Mouse (Mus musculus) stomach, embryonic 14.5 days (tissue): ENCODE data around the gene Setd1b. TPM values are rescaled to one million over a fixed set of nuclear protein-coding genes. Genes with fewer than 3 reads are reported as not detected.
A peak's percentile ranks its signal among the peaks of the same experiment; 100 is the strongest.

Source experiments
- ATAC-seq: fragments of 200-750 bp; cut with Nextera tagmentation; 2 replicates; pipeline ENCODE4 v1.8.0; 2017; ENCODE audit warnings: low read depth, moderate TSS enrichment; ENCODE audit not compliant: insufficient number of reproducible peaks, insufficient read depth, low FRiP score
- H3K27ac ChIP-seq: fragments of 300-500 bp; sonication (generic); 2 replicates; pipeline ENCODE4 v1.5.1; 2014; ENCODE audit warnings: mild to moderate bottlenecking, low read length, moderate library complexity, mixed read lengths
- H3K27me3 ChIP-seq: fragments of 300-500 bp; sonication (generic); 2 replicates; pipeline ENCODE4 v1.6.1; 2014; ENCODE audit warnings: low read length, control low read depth, mixed read lengths; ENCODE audit not compliant: control insufficient read depth, insufficient read depth
- H3K36me3 ChIP-seq: fragments of 300-500 bp; sonication (generic); 2 replicates; pipeline ENCODE4 v1.6.1; 2014; ENCODE audit warnings: mild to moderate bottlenecking, control low read depth, low read length, moderate library complexity, mixed read lengths; ENCODE audit not compliant: control insufficient read depth, insufficient read depth
- H3K4me1 ChIP-seq: fragments of 300-500 bp; sonication (generic); 2 replicates; pipeline ENCODE4 v1.6.1; 2014; ENCODE audit warnings: low read length, control low read depth, mixed read lengths; ENCODE audit not compliant: control insufficient read depth, insufficient read depth
- H3K4me2 ChIP-seq: fragments of 300-500 bp; sonication (generic); replicated peaks from 2 replicates; pipeline ENCODE4 v1.6.1; 2014; ENCODE audit warnings: low read depth, low read length, control low read depth
- H3K4me3 ChIP-seq: fragments of 300-500 bp; sonication (generic); 2 replicates; pipeline ENCODE4 v1.5.1; 2014; ENCODE audit warnings: low read depth, low read length, control low read depth
- H3K9ac ChIP-seq: fragments of 300-500 bp; sonication (generic); replicated peaks from 2 replicates; pipeline ENCODE4 v1.6.1; 2014; ENCODE audit warnings: low read depth, mild to moderate bottlenecking, control low read depth, low read length, moderate library complexity, mixed read lengths
- H3K9me3 ChIP-seq: fragments of 300-500 bp; sonication (generic); 2 replicates; pipeline ENCODE4 v1.6.1; 2016; ENCODE audit warnings: low read depth, low read length, control low read depth; ENCODE audit not compliant: control insufficient read depth
- WGBS: fragments of 180-500 bp; shearing (Covaris S2); extraction: QIAGEN DNeasy Blood & Tissue Kit; methylation state at CpG from one replicate; pipeline ENCODE4 v1.1.7; 2014; 5-methylcytosine and 5-hydroxymethylcytosine counted together
- polyA plus RNA-seq: library from polyadenylated mRNA; unstranded; fragments of >200 nt; fragmentation: Nextera tagmentation; extraction: Ambion mirVana; gene quantifications from 2 replicates; pipeline ENCODE4 v1.2.1, GENCODE M21; 2014

Setd1b gene
- polyA plus RNA-seq, 1 experiment from 2014 or later: 12.9 TPM

DNA sequence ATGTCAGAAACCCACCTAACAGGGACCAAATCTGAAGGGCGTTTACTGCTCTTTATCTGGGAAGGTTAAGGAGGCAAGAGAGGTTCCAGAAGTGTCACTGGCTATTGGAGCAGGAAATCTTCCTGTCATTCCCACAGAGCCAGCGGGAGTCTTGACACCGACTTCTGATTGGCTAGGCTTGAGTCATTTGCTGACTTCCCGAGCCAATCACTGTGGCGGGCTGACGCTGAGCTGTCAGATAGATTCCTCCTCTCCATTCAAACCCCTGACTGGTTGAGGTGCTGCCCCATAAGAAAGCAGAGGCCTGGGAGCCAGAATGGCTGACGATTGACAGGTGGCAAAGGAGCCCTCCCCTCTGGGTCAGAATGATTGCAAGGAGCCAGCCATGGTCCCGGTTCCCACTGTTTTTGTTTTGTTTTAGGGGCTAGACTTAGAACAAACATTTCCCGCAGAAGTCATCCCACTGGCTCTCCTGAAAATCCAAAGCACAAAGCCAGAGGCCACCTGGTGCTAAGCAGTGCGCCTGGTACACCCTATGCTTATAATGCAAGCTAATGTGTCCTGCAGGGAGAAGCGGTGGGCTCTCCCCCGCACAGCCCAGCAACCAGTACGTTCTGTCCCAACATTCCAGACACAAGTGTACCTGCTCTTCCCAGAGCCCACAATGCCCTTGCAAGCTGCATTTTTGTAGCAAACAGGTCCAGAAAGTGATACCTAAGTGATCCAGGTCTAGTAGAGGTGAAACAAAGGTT is 32.4 kb upstream of the Setd1b start:
- Histone ChIP-seq H3K4me2 (no peak overlapping the region), H3K36me3 (no peaks in the 10 kb centered on the region), H3K9me3 (no peaks in the 10 kb centered on the region), H3K27me3 (no peaks in the 10 kb centered on the region), H3K27ac (no peak overlapping the region), H3K4me3 (no peak overlapping the region), H3K4me1 (0 out of 2 replicates have a peak, but pooled peaks cover 3% of the 10 kb centered on the region), H3K9ac (no peak overlapping the region)
- no peak for ATAC-seq
- 31% methylated on average over 13 of the region's 13 CpGs for WGBS

DNA sequence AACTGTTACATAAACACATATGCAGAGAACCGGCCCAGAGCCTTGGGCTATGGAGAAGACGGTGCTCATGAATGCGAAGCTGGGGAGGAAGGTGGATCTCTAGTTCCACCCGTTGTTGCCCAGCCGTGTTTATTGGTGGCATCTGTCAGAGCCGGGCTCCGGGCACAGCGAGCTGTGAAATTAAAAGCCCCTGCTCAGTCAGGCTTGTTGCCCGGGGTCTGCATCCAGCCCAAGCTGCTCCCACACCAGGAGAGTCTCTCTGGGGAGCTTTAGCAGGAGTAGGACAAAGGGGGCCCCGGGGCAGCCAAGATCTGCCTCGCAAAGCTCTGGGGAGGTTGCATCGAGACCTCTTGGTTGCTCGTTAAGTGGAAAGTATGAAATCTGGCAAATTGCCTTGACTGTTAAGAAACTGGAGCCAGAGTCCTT is 31.7 kb upstream of the Setd1b start:
- Histone ChIP-seq H3K27me3 (no peaks in the 10 kb centered on the region), H3K4me2 (no peak overlapping the region), H3K4me3 (no peak overlapping the region), H3K4me1 (0 out of 2 replicates have a peak, but pooled peaks cover 3% of the 10 kb centered on the region), H3K9me3 (no peaks in the 10 kb centered on the region), H3K9ac (no peak overlapping the region), H3K27ac (no peak overlapping the region), H3K36me3 (no peaks in the 10 kb centered on the region)
- WGBS: 73% methylated on average over 13 of the region's 13 CpGs
- no peak for ATAC-seq

DNA sequence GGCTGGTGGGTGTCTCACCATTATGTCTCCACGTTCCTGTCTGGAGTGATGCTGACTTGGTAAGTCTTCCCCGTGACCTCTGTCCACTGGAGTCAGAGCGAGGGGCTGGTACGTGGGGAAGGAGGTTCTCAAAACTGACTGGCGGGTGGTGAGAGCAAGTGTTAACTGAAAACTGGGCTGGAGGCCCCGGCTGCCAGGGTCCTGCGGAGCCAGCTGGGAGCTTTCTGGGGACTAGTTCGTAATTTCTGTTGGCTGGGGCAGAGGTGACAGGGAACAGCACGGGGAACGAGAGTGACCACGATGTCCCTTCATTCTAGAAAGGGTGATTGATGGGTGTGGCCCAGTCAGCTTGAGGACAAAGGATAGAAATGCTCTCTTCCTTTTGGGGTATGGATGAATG is 27.9 kb upstream of the Setd1b start:
- H3K4me1 ChIP-seq: 0 out of 2 replicates have a peak, but pooled peaks cover 3% of the 10 kb centered on the region
- H3K36me3 ChIP-seq: no peaks in the 10 kb centered on the region
- no peak overlapping the region for H3K27ac ChIP-seq
- ATAC-seq: no peak
- 55% methylated on average over 11 of the region's 11 CpGs for WGBS
- H3K4me2 ChIP-seq: no peak overlapping the region
- no peaks in the 10 kb centered on the region for H3K27me3 ChIP-seq
- H3K4me3 ChIP-seq: no peak overlapping the region
- no peaks in the 10 kb centered on the region for H3K9me3 ChIP-seq
- no peak overlapping the region for H3K9ac ChIP-seq

DNA sequence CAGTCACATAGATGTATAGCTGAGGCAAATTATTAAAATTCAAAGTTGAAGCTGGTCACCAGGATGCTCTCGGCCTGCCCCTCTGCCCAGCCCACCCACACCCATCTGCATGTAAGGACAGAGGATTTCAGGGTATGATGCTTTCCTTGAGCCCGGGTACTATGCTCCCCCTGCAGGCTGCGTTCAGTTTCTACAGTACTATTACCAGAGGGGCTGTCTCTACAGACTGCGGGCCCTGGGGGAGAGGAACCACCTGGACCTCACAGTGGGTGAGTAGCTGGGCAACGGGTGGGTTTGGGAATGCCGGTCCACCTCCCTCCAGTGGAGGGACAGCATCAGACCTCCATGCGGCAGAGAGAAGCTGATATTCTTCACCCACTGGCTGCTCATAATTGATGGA is 27.1 kb upstream of the Setd1b start:
- no peak overlapping the region for H3K27ac ChIP-seq
- no peak overlapping the region for H3K4me3 ChIP-seq
- no peaks in the 10 kb centered on the region for H3K9me3 ChIP-seq
- no peaks in the 10 kb centered on the region for H3K27me3 ChIP-seq
- H3K4me2 ChIP-seq: no peak overlapping the region
- 29% methylated on average over 7 of the region's 7 CpGs for WGBS
- 0 out of 2 replicates have a peak, but pooled peaks have one; percentile 35 for ATAC-seq
- no peak overlapping the region for H3K9ac ChIP-seq
- 0 out of 2 replicates have a peak, but pooled peaks cover under 1% of the 10 kb centered on the region for H3K4me1 ChIP-seq
- H3K36me3 ChIP-seq: no peaks in the 10 kb centered on the region

DNA sequence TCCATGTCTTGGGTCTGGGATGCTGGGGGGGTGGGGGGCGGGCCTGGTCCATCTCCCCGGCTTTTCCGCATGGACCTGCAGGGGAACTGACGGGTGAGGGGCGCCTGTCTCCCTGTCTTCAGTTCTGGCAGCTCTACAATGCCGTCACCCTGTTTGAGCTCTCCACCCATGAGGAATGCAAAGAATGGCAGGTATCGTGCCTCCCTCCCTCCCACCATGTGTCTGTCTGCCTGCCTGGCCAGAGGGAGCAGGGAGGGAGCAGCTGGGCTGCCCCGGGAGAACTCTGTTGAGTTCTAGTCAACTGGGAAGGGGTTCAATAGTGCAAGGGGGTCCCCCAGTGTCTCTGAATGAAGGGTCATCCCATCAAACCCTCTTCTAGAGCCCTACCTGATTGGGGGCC is 25.9 kb upstream of the Setd1b start:
- Histone ChIP-seq H3K9ac (no peak overlapping the region), H3K36me3 (no peaks in the 10 kb centered on the region), H3K4me2 (no peak overlapping the region), H3K27ac (no peak overlapping the region), H3K4me3 (no peak overlapping the region), H3K9me3 (no peaks in the 10 kb centered on the region), H3K4me1 (no peaks in the 10 kb centered on the region), H3K27me3 (no peaks in the 10 kb centered on the region)
- ATAC-seq: no peak
- WGBS: 49% methylated on average over 8 of the region's 8 CpGs

DNA sequence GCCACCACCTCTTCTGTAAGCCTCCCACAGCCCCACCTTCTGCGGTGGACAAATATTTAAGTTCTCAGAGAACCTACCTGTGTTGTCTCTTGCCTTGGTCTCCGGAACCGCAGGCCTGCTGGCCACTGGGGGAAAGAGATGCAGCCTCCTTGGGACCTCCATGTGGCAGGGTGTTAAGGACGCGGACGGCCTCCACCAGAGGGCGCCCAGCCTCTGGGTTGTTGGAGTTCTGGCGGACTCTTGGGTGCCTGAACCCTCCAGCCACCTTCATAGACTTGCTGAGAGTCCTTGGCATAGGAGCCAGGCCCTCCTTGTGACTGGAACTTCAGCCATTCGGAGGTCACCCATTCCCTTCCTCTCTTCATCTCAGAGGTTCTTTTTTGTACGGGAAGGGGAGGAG is 24.7 kb upstream of the Setd1b start:
- Histone ChIP-seq H3K27me3 (no peaks in the 10 kb centered on the region), H3K36me3 (no peaks in the 10 kb centered on the region), H3K4me2 (no peak overlapping the region), H3K9ac (no peak overlapping the region), H3K9me3 (no peaks in the 10 kb centered on the region), H3K4me3 (no peak overlapping the region), H3K27ac (no peak overlapping the region), H3K4me1 (no peaks in the 10 kb centered on the region)
- ATAC-seq: no peak
- 16% methylated on average over 10 of the region's 10 CpGs for WGBS

DNA sequence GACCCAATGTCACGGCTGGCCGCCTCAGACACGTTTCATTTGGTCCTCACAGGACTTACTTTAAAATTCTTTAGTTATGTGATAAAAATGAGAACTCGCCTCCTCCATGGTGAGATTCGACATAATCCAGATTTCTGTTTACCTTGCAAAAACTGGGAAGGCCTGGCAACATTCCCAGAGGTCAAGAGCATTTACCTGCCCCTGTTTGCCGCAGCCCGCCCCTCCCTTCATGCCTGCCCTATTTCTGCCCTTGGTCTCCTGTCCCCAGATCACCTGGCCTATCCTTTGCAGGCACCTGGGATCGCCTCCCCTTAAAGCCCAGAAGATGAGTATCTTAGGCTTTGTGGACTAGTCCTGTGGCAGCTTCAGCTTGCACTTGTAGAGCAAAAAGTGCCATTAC is 24.2 kb upstream of the Setd1b start:
- Histone ChIP-seq H3K27ac (no peak overlapping the region), H3K4me3 (no peak overlapping the region), H3K4me1 (no peaks in the 10 kb centered on the region), H3K9ac (no peak overlapping the region), H3K27me3 (no peaks in the 10 kb centered on the region), H3K36me3 (no peaks in the 10 kb centered on the region), H3K4me2 (no peak overlapping the region), H3K9me3 (no peaks in the 10 kb centered on the region)
- ATAC-seq: no peak
- 76% methylated on average over 8 of the region's 8 CpGs for WGBS

DNA sequence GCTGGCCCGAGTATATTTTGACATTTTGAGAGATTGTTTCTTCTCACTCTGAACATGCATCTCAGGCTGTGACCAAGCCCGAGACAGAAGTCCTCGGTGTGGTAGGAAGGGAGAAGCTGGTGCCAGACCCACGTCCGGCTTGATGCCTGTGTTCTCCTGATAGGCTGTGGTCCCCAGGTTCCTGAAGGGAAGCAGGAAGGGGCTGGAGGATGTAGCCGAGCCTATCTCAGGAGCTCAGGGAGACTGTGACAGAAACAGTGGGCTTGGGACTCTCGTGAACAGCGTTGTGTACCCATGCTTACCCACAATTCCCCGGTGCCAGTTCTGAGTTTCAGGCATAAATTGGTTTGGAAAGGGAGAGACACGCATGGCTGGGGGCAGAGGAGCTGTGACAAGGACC is 23.2 kb upstream of the Setd1b start:
- Histone ChIP-seq H3K27ac (no peak overlapping the region), H3K27me3 (no peaks in the 10 kb centered on the region), H3K4me2 (no peak overlapping the region), H3K36me3 (no peaks in the 10 kb centered on the region), H3K4me3 (no peak overlapping the region), H3K9me3 (no peaks in the 10 kb centered on the region), H3K9ac (no peak overlapping the region), H3K4me1 (no peaks in the 10 kb centered on the region)
- ATAC-seq: no peak
- 73% methylated on average over 10 of the region's 10 CpGs for WGBS
